Mouse (Mus musculus): ENCODE data around the gene Acot7.

DNA sequence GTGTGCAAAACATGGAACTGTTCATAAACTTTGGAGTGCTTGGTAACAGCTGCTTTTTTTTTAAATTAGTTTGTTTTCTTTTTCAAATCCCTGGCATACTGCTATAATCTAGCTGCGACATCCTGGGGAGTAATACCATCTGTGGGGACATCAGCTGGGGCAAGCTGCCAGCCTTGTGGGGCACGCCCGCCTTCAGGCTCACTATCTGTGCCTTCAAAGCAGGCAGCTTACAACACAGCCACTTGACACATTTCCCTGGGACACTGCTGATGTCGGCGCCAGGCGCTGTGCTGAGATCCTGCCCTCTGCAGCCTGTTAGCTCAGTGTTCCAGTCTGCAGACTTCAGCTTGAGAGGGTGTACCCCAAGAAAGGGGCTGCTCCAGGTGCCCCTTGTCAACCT lies 79.1 kb downstream of the Acot7 start:
- TF ChIP-seq CTCF (IDR thresholded peaks at IDR 0.05; ENCODE audit: low read depth): no peak
- peak; percentile 90 for TF ChIP-seq EP300 (IDR thresholded peaks at IDR 0.05; ENCODE audit: low read depth)
